Mouse (Mus musculus) mouse trophoblast stem cell (cell line): Measurements from ENCODE around the gene Chrm2.

Experiments used
- in situ Hi-C, 2 experiments: fragments of 300-500 bp; cut with MseI, MboI; formaldehyde crosslinking; loops; 2 replicates in 1 of 2; 3 replicates in 1 of 2; pipeline ENCODE4 v1.15.1; 2025

Chrm2 gene

GRCm38 (mm10) chr6:36387612-36388400 lies at the start of gene Chrm2:
TSS of gene Chrm2 (plus strand) at chr6:36388084.
- in situ Hi-C loops: no loop called here

GRCm38 (mm10) chr6:36373983-36374382 lies 13.9 kb upstream of the Chrm2 start:
- in situ Hi-C loops: no loop called here

GRCm38 (mm10) chr6:36377936-36378335 lies 9.9 kb upstream of the Chrm2 start:
- in situ Hi-C loops: no loop called here

GRCm38 (mm10) chr6:36384102-36384501 lies 3.8 kb upstream of the Chrm2 start:
- in situ Hi-C loops: no loop called here

- in situ Hi-C loops: no loop called here
Measured at GRCm38 (mm10) chr6:36388401-36389259, 746 bp downstream of the Chrm2 start.

GRCm38 (mm10) chr6:36389260-36389965 lies 1.5 kb downstream of the Chrm2 start:
- in situ Hi-C loops: no loop called here

- in situ Hi-C loops: no loop called here
Measured at GRCm38 (mm10) chr6:36393705-36394104, 5.8 kb downstream of the Chrm2 start.

GRCm38 (mm10) chr6:36405139-36405538 lies 17.3 kb downstream of the Chrm2 start:
- in situ Hi-C loops: no loop called here

GRCm38 (mm10) chr6:36409016-36409415 lies 21.1 kb downstream of the Chrm2 start:
- in situ Hi-C loops: no loop called here

GRCm38 (mm10) chr6:36410057-36410456 lies 22.2 kb downstream of the Chrm2 start:
- in situ Hi-C loops: no loop called here

- in situ Hi-C loops: no loop called here
Measured at GRCm38 (mm10) chr6:36419716-36420115, 31.8 kb downstream of the Chrm2 start.

- in situ Hi-C loops: no loop called here
Measured at GRCm38 (mm10) chr6:36437964-36438363, 50.1 kb downstream of the Chrm2 start.

- in situ Hi-C loops: no loop called here
Measured at GRCm38 (mm10) chr6:36439218-36439617, 51.3 kb downstream of the Chrm2 start.

GRCm38 (mm10) chr6:36451480-36451879 lies 63.6 kb downstream of the Chrm2 start:
- in situ Hi-C loops: no loop called here

- in situ Hi-C loops: no loop called here
Measured at GRCm38 (mm10) chr6:36455071-36455470, 67.2 kb downstream of the Chrm2 start.

- in situ Hi-C loops: no loop called here
Measured at GRCm38 (mm10) chr6:36457015-36457414, 69.1 kb downstream of the Chrm2 start.

GRCm38 (mm10) chr6:36464008-36464407 lies 76.1 kb downstream of the Chrm2 start:
- in situ Hi-C loops: no loop called here

- in situ Hi-C loops: no loop called here
Measured at GRCm38 (mm10) chr6:36484132-36484665, 96.3 kb downstream of the Chrm2 start.

GRCm38 (mm10) chr6:36507008-36507663 lies 119.3 kb downstream of the Chrm2 start:
- in situ Hi-C loops: no loop called here

- in situ Hi-C loops: no loop called here
Measured at GRCm38 (mm10) chr6:36507946-36508345, 120.1 kb downstream of the Chrm2 start.

GRCm38 (mm10) chr6:36508469-36508868 lies 120.6 kb downstream of the Chrm2 start:
- in situ Hi-C loops: no loop called here
